Mouse (Mus musculus) liver, adult 2 months (tissue): ENCODE data around the gene Smg1.

ENCODE experiments used
- CTCF ChIP-seq: fragments of 200-500 bp; IDR thresholded peaks from 2 replicates; pipeline ENCODE4 v1.5.1; 2011; ENCODE audit warnings: low read depth, low read length, control low read depth
- POLR2A ChIP-seq: fragments of 200-500 bp; IDR thresholded peaks from 2 replicates; pipeline ENCODE4 v1.6.1; 2011; ENCODE audit warnings: low read length, control low read depth; ENCODE audit not compliant: insufficient read depth; ENCODE audit errors: extremely low read depth

DNA sequence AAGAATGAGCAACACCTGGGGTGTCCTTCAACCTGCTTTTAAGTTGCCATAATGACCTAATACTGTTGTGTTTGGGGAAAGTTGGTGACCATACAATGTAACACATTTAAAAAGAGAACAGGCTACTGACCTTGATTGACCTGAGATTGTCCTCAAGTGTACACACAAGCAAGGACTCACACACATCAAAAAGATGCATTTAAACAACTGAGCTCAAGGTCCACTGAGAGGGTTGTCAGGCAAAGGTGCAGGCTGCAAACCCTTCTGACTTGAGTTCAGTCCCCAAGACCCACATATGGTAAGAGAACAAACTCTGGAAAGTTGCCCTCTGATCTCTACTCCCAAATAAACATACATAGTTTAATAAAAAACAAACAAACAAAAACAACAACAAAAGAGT lies 117.7 kb downstream of the Smg1 start:
- TF ChIP-seq CTCF (no peak), POLR2A (no peak)
